Mouse (Mus musculus) lung, postnatal 36 days (tissue): Measurements from ENCODE around the gene Vmn2r104.

Experiments used
- DNase-seq: peaks from one replicate; pipeline ENCODE4 v3.0.0; 2022; ENCODE audit warnings: mixed read lengths

Vmn2r104 gene

GRCm38 (mm10) chr17:20048236-20048635, at the start of gene Vmn2r104:
Vmn2r104 (minus strand) TSS chr17:20048336.
- DNase-seq: no peak

- no peak for DNase-seq
Observed at GRCm38 (mm10) chr17:20074090-20074489, 26.0 kb upstream of the Vmn2r104 start.

GRCm38 (mm10) chr17:20071656-20072396, 23.7 kb upstream of the Vmn2r104 start:
- DNase-seq: no peak
